Mouse (Mus musculus) brain, embryonic 14.5 days (tissue): ENCODE measurements at regions not wholly inside any gene's neighbourhood (a gene's known extent, or its start where the extent isn't known, plus 50 kb on each side); places are given as distances from the start of the nearest gene placed in this dataset.

Experiments
- CTCF ChIP-seq: fragments of 200-500 bp; IDR thresholded peaks from 2 replicates; pipeline ENCODE4 v1.5.1; 2012; ENCODE audit warnings: inconsistent platforms, mild to moderate bottlenecking, moderate library complexity, borderline replicate concordance; ENCODE audit not compliant: insufficient read depth, insufficient read length; ENCODE audit errors: extremely low read depth
- POLR2A ChIP-seq: fragments of 200-500 bp; IDR thresholded peaks from 2 replicates; pipeline ENCODE4 v1.6.1; 2012; ENCODE audit warnings: mild to moderate bottlenecking, inconsistent platforms, borderline replicate concordance; ENCODE audit not compliant: poor library complexity, insufficient read depth, insufficient read length, severe bottlenecking; ENCODE audit errors: extremely low read depth

DNA sequence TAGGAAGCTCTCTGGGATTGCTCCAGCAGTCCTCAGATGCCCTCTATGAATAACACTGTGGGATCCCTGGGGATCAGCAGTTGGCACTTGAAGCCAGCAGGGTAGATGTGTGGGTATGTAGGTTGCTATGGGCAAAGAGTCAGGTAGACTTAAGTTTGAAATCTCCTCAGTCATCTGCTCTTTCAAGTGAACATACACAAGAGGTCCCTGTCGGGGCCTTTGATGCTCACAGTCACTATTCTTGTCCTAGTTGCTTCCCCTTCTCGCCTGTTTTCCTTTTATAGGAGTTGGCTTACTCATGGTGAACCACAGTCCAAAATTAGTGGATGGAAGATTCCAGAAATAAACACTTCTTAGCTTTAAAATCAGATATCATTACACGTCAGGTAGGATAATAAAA is 92.2 kb upstream of the Bod1 start:
- no peak for TF ChIP-seq CTCF
- no peak for TF ChIP-seq POLR2A
